Mouse (Mus musculus) small intestine, adult 2 months (tissue): ENCODE measurements around the gene Csnk1g2.

Source experiments
- CTCF ChIP-seq: fragments of 200-500 bp; IDR thresholded peaks from 2 replicates; pipeline ENCODE4 v1.5.1; 2012; ENCODE audit warnings: low read depth, mild to moderate bottlenecking, control low read depth, inconsistent platforms, low read length, moderate library complexity, mixed read lengths; ENCODE audit not compliant: insufficient replicate concordance, insufficient read length; ENCODE audit errors: extremely low read depth
- POLR2A ChIP-seq: fragments of 200-500 bp; IDR thresholded peaks from 2 replicates; pipeline ENCODE4 v1.6.1; 2012; ENCODE audit warnings: low read depth, mild to moderate bottlenecking, control low read depth, inconsistent platforms, low read length, moderate library complexity

- TF ChIP-seq CTCF (no peak), POLR2A (no peak)
Measured at GRCm38 (mm10) chr10:80627685-80628084, 5.0 kb downstream of the Csnk1g2 start.
